Mouse (Mus musculus) spleen, adult 2 months (tissue): ENCODE results near the gene Cacna1a.

Source experiments
- CTCF ChIP-seq: fragments of 200-500 bp; IDR thresholded peaks from 2 replicates; pipeline ENCODE4 v1.5.1; 2011; ENCODE audit warnings: mild to moderate bottlenecking, inconsistent platforms; ENCODE audit not compliant: insufficient read depth, insufficient read length, insufficient replicate concordance; ENCODE audit errors: extremely low read depth
- POLR2A ChIP-seq: fragments of 200-500 bp; IDR thresholded peaks from 2 replicates; pipeline ENCODE4 v1.6.1; 2011; ENCODE audit warnings: low read depth, low read length, inconsistent platforms

DNA sequence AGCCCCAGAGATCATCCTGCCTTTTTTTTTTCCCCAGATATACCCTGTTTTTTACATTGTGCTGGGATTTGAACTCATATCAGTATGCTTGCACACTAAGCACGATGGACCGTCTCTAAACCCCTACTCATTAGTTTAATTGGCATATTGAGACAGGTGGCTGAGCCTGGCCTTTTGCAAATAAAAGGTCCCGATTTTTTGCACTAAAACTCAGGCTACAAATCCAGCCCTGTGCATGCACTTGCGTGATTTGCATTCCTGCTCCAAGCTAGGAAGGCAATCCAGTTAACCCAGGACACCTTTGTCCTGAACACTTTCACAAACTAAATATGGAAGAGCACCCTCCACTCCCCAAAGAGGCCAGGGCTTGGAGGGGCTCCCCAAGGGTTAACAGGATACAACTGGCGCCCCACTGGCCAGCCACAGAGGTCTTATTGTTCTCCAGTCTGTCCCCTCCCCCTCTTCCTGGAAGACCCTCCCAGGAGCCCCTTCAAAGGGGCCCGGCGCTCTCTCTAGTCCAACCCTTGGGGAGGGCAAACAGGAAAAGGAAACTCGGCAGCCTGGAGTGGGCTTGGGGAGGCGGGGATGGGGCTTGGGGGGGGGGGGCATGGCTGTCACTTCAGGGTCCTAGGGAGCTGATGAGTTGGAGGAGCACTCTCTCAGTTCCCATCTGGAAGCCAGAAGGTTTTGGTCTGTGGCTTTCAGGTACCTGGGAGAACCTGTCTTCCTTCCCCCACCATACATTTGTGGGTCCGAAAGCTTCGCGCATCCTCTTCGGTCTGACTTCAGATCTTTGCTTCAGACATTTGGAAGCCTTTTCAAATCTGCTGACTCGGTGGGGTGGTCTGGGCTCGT is 267.3 kb downstream of the Cacna1a start:
- no peak for TF ChIP-seq POLR2A
- TF ChIP-seq CTCF, result no peak
